Mouse (Mus musculus) testis, adult 2 months (tissue): ENCODE measurements around the gene Hspa4. TPM values are rescaled to one million over a fixed set of nuclear protein-coding genes. Genes with fewer than 3 reads are reported as not detected.
A peak's percentile ranks its signal among the peaks of the same experiment; 100 is the strongest.

Experiments used
- H3K27ac ChIP-seq: fragments of 200-500 bp; 2 replicates; pipeline ENCODE4 v1.5.1; 2012; ENCODE audit warnings: low read depth, low read length; ENCODE audit not compliant: control insufficient read depth, insufficient read depth
- H3K27me3 ChIP-seq: fragments of 200-500 bp; 2 replicates; pipeline ENCODE4 v1.6.1; 2012; ENCODE audit warnings: mild to moderate bottlenecking, low read length, moderate library complexity; ENCODE audit not compliant: control insufficient read depth, insufficient read depth
- H3K36me3 ChIP-seq: fragments of 200-500 bp; 2 replicates; pipeline ENCODE4 v1.6.1; 2012; ENCODE audit warnings: mild to moderate bottlenecking, low read length; ENCODE audit not compliant: control insufficient read depth, insufficient read depth
- H3K4me1 ChIP-seq: fragments of 200-500 bp; 2 replicates; pipeline ENCODE4 v1.6.1; 2012; ENCODE audit warnings: low read length; ENCODE audit not compliant: control insufficient read depth, insufficient read depth
- H3K4me3 ChIP-seq: fragments of 200-500 bp; 2 replicates; pipeline ENCODE4 v1.5.1; 2012; ENCODE audit warnings: low read depth, mild to moderate bottlenecking, low read length, moderate library complexity, mixed read lengths; ENCODE audit not compliant: control insufficient read depth
- CTCF ChIP-seq: fragments of 200-500 bp; IDR thresholded peaks from 2 replicates; pipeline ENCODE4 v1.5.1; 2012; ENCODE audit warnings: low read depth, mild to moderate bottlenecking, inconsistent platforms, low read length, moderate library complexity; ENCODE audit not compliant: control insufficient read depth, insufficient read depth, insufficient replicate concordance
- POLR2A ChIP-seq: fragments of 200-500 bp; IDR thresholded peaks from 2 replicates; pipeline ENCODE4 v1.6.1; 2012; ENCODE audit warnings: low read depth, mild to moderate bottlenecking, inconsistent platforms, low read length, moderate library complexity; ENCODE audit not compliant: control insufficient read depth
- polyA plus RNA-seq: library from polyadenylated mRNA; depleted of rRNA; stranded (reverse); fragments of >200 nt; gene quantifications from 2 replicates; pipeline ENCODE4 v1.2.3, GENCODE M21; 2012

The Hspa4 gene
- polyA plus RNA-seq, 1 experiment, result 38.9 TPM

GRCm38 (mm10) chr11:53260056-53260455, 40.2 kb downstream of the Hspa4 start:
- H3K27ac ChIP-seq, result no peak overlapping the region

GRCm38 (mm10) chr11:53259047-53259632, 41.1 kb downstream of the Hspa4 start:
- no peaks in the 10 kb centered on the region; the same call in 1 of the 2 replicates for H3K36me3 ChIP-seq
- no peak overlapping the region for H3K4me3 ChIP-seq
- peaks cover 4% of the 10 kb centered on the region for H3K4me1 ChIP-seq
- H3K27me3 ChIP-seq, result no peaks in the 10 kb centered on the region
- no peak overlapping the region for H3K27ac ChIP-seq
- TF ChIP-seq CTCF (no peak), POLR2A (no peak)

More at GRCm38 (mm10) chr11:53260056-53260455, 40.2 kb downstream of the Hspa4 start:
- Histone ChIP-seq H3K36me3 (no peaks in the 10 kb centered on the region; the same call in 1 of the 2 replicates), H3K4me3 (no peak overlapping the region), H3K27me3 (no peaks in the 10 kb centered on the region), H3K4me1 (peaks cover 4% of the 10 kb centered on the region)
- TF ChIP-seq POLR2A, result no peak
- no peak for TF ChIP-seq CTCF

- Histone ChIP-seq H3K27ac (no peak overlapping the region), H3K4me3 (no peak overlapping the region), H3K27me3 (no peaks in the 10 kb centered on the region), H3K4me1 (peaks cover 4% of the 10 kb centered on the region), H3K36me3 (no peaks in the 10 kb centered on the region; the same call in 1 of the 2 replicates)
- TF ChIP-seq POLR2A (no peak), CTCF (no peak)
These were observed 43.3 kb downstream of the Hspa4 start for GRCm38 (mm10) chr11:53256914-53257313.

- H3K4me3 ChIP-seq, result no peak overlapping the region
- no peak overlapping the region for H3K27ac ChIP-seq
- H3K27me3 ChIP-seq, result no peaks in the 10 kb centered on the region
- H3K4me1 ChIP-seq, result peaks cover 4% of the 10 kb centered on the region
- TF ChIP-seq CTCF (peak; percentile 79), POLR2A (no peak)
- H3K36me3 ChIP-seq, result no peaks in the 10 kb centered on the region
These were observed 45.3 kb downstream of the Hspa4 start for GRCm38 (mm10) chr11:53254926-53255325.

- no peaks in the 10 kb centered on the region for H3K27me3 ChIP-seq
- H3K27ac ChIP-seq, result no peak overlapping the region
- H3K36me3 ChIP-seq, result no peaks in the 10 kb centered on the region
- no peak overlapping the region for H3K4me3 ChIP-seq
- TF ChIP-seq CTCF (peak; percentile 36; the same call in 1 of the 2 replicates), POLR2A (no peak)
- peaks cover 4% of the 10 kb centered on the region for H3K4me1 ChIP-seq
These were observed 45.8 kb downstream of the Hspa4 start for GRCm38 (mm10) chr11:53254428-53254827.

GRCm38 (mm10) chr11:53252186-53253119, 47.8 kb downstream of the Hspa4 start:
- no peak overlapping the region for H3K4me3 ChIP-seq
- no peak overlapping the region for H3K27ac ChIP-seq
- H3K4me1 ChIP-seq, result peaks cover under 1% of the 10 kb centered on the region
- no peaks in the 10 kb centered on the region for H3K36me3 ChIP-seq
- no peak for TF ChIP-seq CTCF
- TF ChIP-seq POLR2A, result no peak
- H3K27me3 ChIP-seq, result no peaks in the 10 kb centered on the region

- no peak for TF ChIP-seq POLR2A
- no peak for TF ChIP-seq CTCF
- H3K36me3 ChIP-seq, result no peaks in the 10 kb centered on the region
- no peaks in the 10 kb centered on the region for H3K4me1 ChIP-seq
- no peak overlapping the region for H3K27ac ChIP-seq
- H3K4me3 ChIP-seq, result no peak overlapping the region
- no peaks in the 10 kb centered on the region for H3K27me3 ChIP-seq
These were observed 49.5 kb downstream of the Hspa4 start for GRCm38 (mm10) chr11:53250796-53251195.
